Mouse (Mus musculus): ENCODE measurements at regions not wholly inside any gene's neighbourhood (a gene's known extent, or its start where the extent isn't known, plus 50 kb on each side); places are given as distances from the start of the nearest gene placed in this dataset.

- Histone ChIP-seq H3K9me3 (no peaks in the 10 kb centered on the region), H3K4me2 (replicated peaks) (no peak overlapping the region), H3K9ac (no peak overlapping the region), H3K27ac (no peak overlapping the region), H3K4me3 (replicated peaks) (no peak overlapping the region), H3K4me1 (replicated peaks) (no peaks in the 10 kb centered on the region), H3K27me3 (replicated peaks) (no peaks in the 10 kb centered on the region), H3K36me3 (no peaks in the 10 kb centered on the region)
- no peak for ATAC-seq
- WGBS, result 85% methylated on average over 9 of the region's 9 CpGs
Observed at GRCm38 (mm10) chr6:143690131-143690530, 523.1 kb downstream of the Etnk1 start.

GRCm38 (mm10) chr6:143690866-143691265 lies 523.8 kb downstream of the Etnk1 start:
- H3K27me3 ChIP-seq (replicated peaks), result no peaks in the 10 kb centered on the region
- no peaks in the 10 kb centered on the region for H3K9me3 ChIP-seq
- 61% methylated on average over 6 of the region's 6 CpGs for WGBS
- H3K4me2 ChIP-seq (replicated peaks), result no peak overlapping the region
- H3K36me3 ChIP-seq, result no peaks in the 10 kb centered on the region
- H3K9ac ChIP-seq, result no peak overlapping the region
- H3K4me1 ChIP-seq (replicated peaks), result no peaks in the 10 kb centered on the region
- H3K4me3 ChIP-seq (replicated peaks), result no peak overlapping the region
- no peak for ATAC-seq
- H3K27ac ChIP-seq, result no peak overlapping the region

GRCm38 (mm10) chr6:143697997-143698396 lies 531.0 kb downstream of the Etnk1 start:
- H3K4me2 ChIP-seq (replicated peaks), result no peak overlapping the region
- no peaks in the 10 kb centered on the region for H3K4me1 ChIP-seq (replicated peaks)
- WGBS, result 54% methylated on average over 6 of the region's 6 CpGs
- no peaks in the 10 kb centered on the region for H3K36me3 ChIP-seq
- no peaks in the 10 kb centered on the region for H3K27me3 ChIP-seq (replicated peaks)
- no peak overlapping the region for H3K4me3 ChIP-seq (replicated peaks)
- ATAC-seq, result no peak
- no peak overlapping the region for H3K27ac ChIP-seq
- no peak overlapping the region for H3K9ac ChIP-seq
- H3K9me3 ChIP-seq, result no peaks in the 10 kb centered on the region

GRCm38 (mm10) chr6:143703984-143704383 lies 537.0 kb downstream of the Etnk1 start:
- Histone ChIP-seq H3K9ac (no peak overlapping the region), H3K9me3 (no peaks in the 10 kb centered on the region), H3K4me3 (replicated peaks) (no peak overlapping the region), H3K27ac (no peak overlapping the region), H3K4me1 (replicated peaks) (no peaks in the 10 kb centered on the region), H3K4me2 (replicated peaks) (no peak overlapping the region), H3K27me3 (replicated peaks) (no peaks in the 10 kb centered on the region), H3K36me3 (no peaks in the 10 kb centered on the region)
- no peak for ATAC-seq
- 79% methylated on average over 8 of the region's 8 CpGs for WGBS

GRCm38 (mm10) chr6:143706451-143706850 lies 539.4 kb downstream of the Etnk1 start:
- Histone ChIP-seq H3K9ac (no peak overlapping the region), H3K4me3 (replicated peaks) (no peak overlapping the region), H3K4me2 (replicated peaks) (no peak overlapping the region), H3K27ac (no peak overlapping the region), H3K4me1 (replicated peaks) (no peaks in the 10 kb centered on the region), H3K27me3 (replicated peaks) (no peaks in the 10 kb centered on the region), H3K36me3 (no peaks in the 10 kb centered on the region), H3K9me3 (no peaks in the 10 kb centered on the region)
- ATAC-seq, result no peak
- 41% methylated on average over 10 of the region's 10 CpGs for WGBS

GRCm38 (mm10) chr6:143714461-143714860 lies 547.4 kb downstream of the Etnk1 start:
- Histone ChIP-seq H3K4me1 (replicated peaks) (no peaks in the 10 kb centered on the region), H3K4me2 (replicated peaks) (no peak overlapping the region; the same call in 1 of the 2 replicates), H3K9ac (no peak overlapping the region), H3K27ac (no peak overlapping the region), H3K27me3 (replicated peaks) (no peaks in the 10 kb centered on the region), H3K4me3 (replicated peaks) (no peak overlapping the region), H3K36me3 (no peaks in the 10 kb centered on the region), H3K9me3 (no peaks in the 10 kb centered on the region)
- no peak for ATAC-seq
- 67% methylated on average over 10 of the region's 10 CpGs for WGBS

GRCm38 (mm10) chr6:143750074-143750473 lies 583.1 kb downstream of the Etnk1 start:
- H3K4me1 ChIP-seq (replicated peaks), result no peaks in the 10 kb centered on the region
- no peak overlapping the region for H3K4me3 ChIP-seq (replicated peaks)
- no peak overlapping the region for H3K27ac ChIP-seq
- H3K36me3 ChIP-seq, result no peaks in the 10 kb centered on the region
- no peaks in the 10 kb centered on the region for H3K9me3 ChIP-seq
- H3K27me3 ChIP-seq (replicated peaks), result no peaks in the 10 kb centered on the region
- no peak overlapping the region for H3K4me2 ChIP-seq (replicated peaks)
- H3K9ac ChIP-seq, result no peak overlapping the region
- ATAC-seq, result no peak

- H3K9me3 ChIP-seq, result no peaks in the 10 kb centered on the region
- ATAC-seq, result peak; percentile 97
- H3K36me3 ChIP-seq, result no peaks in the 10 kb centered on the region
- 44% methylated on average over 14 of the region's 14 CpGs for WGBS
- peak overlapping the region; percentile 22 for H3K4me3 ChIP-seq (replicated peaks)
- H3K4me2 ChIP-seq (replicated peaks), result peak overlapping the region; percentile 22
- H3K27me3 ChIP-seq (replicated peaks), result no peaks in the 10 kb centered on the region
- H3K27ac ChIP-seq, result peak overlapping the region; percentile 18
- H3K4me1 ChIP-seq (replicated peaks), result no peaks in the 10 kb centered on the region
- H3K9ac ChIP-seq, result no peak overlapping the region
Observed at GRCm38 (mm10) chr6:143751076-143752070, 584.4 kb downstream of the Etnk1 start.

GRCm38 (mm10) chr6:143757462-143757861 lies 590.4 kb downstream of the Etnk1 start:
- no peaks in the 10 kb centered on the region for H3K4me1 ChIP-seq (replicated peaks)
- H3K4me3 ChIP-seq (replicated peaks), result no peak overlapping the region
- no peaks in the 10 kb centered on the region for H3K9me3 ChIP-seq
- no peak for ATAC-seq
- H3K4me2 ChIP-seq (replicated peaks), result no peak overlapping the region
- no peaks in the 10 kb centered on the region for H3K36me3 ChIP-seq
- WGBS, result 59% methylated on average over 3 of the region's 3 CpGs
- no peak overlapping the region for H3K27ac ChIP-seq
- no peaks in the 10 kb centered on the region for H3K27me3 ChIP-seq (replicated peaks)
- no peak overlapping the region for H3K9ac ChIP-seq

- 59% methylated on average over 2 of the region's 2 CpGs for WGBS
- no peak overlapping the region for H3K27ac ChIP-seq
Observed at GRCm38 (mm10) chr6:143768115-143768514, 601.1 kb downstream of the Etnk1 start.

More at GRCm38 (mm10) chr6:143768115-143768514, 601.1 kb downstream of the Etnk1 start:
- Histone ChIP-seq H3K4me3 (replicated peaks) (no peak overlapping the region), H3K4me1 (replicated peaks) (no peaks in the 10 kb centered on the region), H3K27me3 (replicated peaks) (no peaks in the 10 kb centered on the region), H3K9ac (no peak overlapping the region), H3K36me3 (no peaks in the 10 kb centered on the region), H3K4me2 (replicated peaks) (no peak overlapping the region), H3K9me3 (no peaks in the 10 kb centered on the region)
- ATAC-seq, result no peak

Data from intestine, embryonic 15.5 days (tissue).